Mouse (Mus musculus) forebrain, embryonic 14.5 days (tissue): ENCODE data around the gene Il34. TPM values are rescaled to one million over a fixed set of nuclear protein-coding genes. Genes with fewer than 3 reads are reported as not detected.

Experiments
- ATAC-seq: fragments of 200-750 bp; cut with Nextera tagmentation; 2 replicates; pipeline ENCODE4 v1.8.0; 2017; ENCODE audit warnings: mild to moderate bottlenecking, moderate library complexity
- DNase-seq: peaks from one replicate; pipeline ENCODE4 v3.0.0-alpha.2; 2015; ENCODE audit warnings: low spot score
- H3K27ac ChIP-seq: fragments of 300-500 bp; sonication (generic); 2 replicates; pipeline ENCODE4 v1.5.1; 2014; ENCODE audit warnings: low read depth, mild to moderate bottlenecking, control low read depth, low read length, moderate library complexity
- H3K27me3 ChIP-seq: fragments of 300-500 bp; sonication (generic); replicated peaks from 2 replicates; pipeline ENCODE4 v1.6.1; 2014; ENCODE audit warnings: low read length, control low read depth, mixed read lengths; ENCODE audit not compliant: control insufficient read depth, insufficient read depth
- H3K36me3 ChIP-seq: fragments of 300-500 bp; sonication (generic); 2 replicates; pipeline ENCODE4 v1.6.1; 2014; ENCODE audit warnings: low read length, control low read depth; ENCODE audit not compliant: control insufficient read depth, insufficient read depth
- H3K4me1 ChIP-seq: fragments of 300-500 bp; sonication (generic); 2 replicates; pipeline ENCODE4 v1.6.1; 2014; ENCODE audit warnings: antibody characterized with exemption, low read length, control low read depth; ENCODE audit not compliant: control insufficient read depth, insufficient read depth
- H3K4me2 ChIP-seq: fragments of 300-500 bp; sonication (generic); 2 replicates; pipeline ENCODE4 v1.6.1; 2014; ENCODE audit warnings: mild to moderate bottlenecking, control low read depth, low read length
- H3K4me3 ChIP-seq: fragments of 300-500 bp; sonication (generic); 2 replicates; pipeline ENCODE4 v1.5.1; 2014; ENCODE audit warnings: low read depth, low read length, control low read depth
- H3K9ac ChIP-seq: fragments of 300-500 bp; sonication (generic); 2 replicates; pipeline ENCODE4 v1.6.1; 2014; ENCODE audit warnings: mild to moderate bottlenecking, low read length, control low read depth, moderate library complexity
- H3K9me3 ChIP-seq: fragments of 300-500 bp; sonication (generic); replicated peaks from 2 replicates; pipeline ENCODE4 v1.6.1; 2016; ENCODE audit warnings: low read length, control low read depth, mixed read lengths; ENCODE audit not compliant: control insufficient read depth
- WGBS: fragments of 180-500 bp; shearing (Covaris S2); extraction: QIAGEN DNeasy Blood & Tissue Kit; methylation state at CpG from one replicate; pipeline ENCODE4 v1.1.7; 2014; 5-methylcytosine and 5-hydroxymethylcytosine counted together
- polyA plus RNA-seq: library from polyadenylated mRNA; unstranded; fragments of >200 nt; fragmentation: Nextera tagmentation; extraction: Ambion mirVana; gene quantifications from 2 replicates; pipeline ENCODE4 v1.2.1, GENCODE M21; 2014

Gene Il34
- polyA plus RNA-seq, result 2.2 and 4.2 TPM in 2 replicates

DNA sequence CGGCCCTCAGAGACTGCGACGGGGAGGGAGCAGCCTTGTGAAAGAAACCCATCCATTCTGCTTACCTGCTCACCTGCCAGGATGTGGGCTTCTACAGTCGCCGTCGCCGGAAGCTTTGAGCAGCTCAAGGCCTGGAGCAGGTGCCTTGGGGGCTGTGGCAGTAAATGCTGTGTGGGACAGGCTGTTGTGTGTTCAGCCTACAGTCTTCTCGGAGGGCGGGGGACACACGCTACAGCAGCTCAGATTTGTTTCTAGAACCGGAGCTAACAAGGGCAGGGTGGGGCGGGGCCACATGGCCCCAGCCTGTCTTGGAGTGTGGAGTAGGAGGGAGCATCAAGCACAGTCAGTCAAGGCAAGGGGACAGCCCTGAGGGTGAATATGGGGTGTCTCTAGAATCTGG lies at the start of gene Il34:
Gene Il34, minus strand, starts transcription at position 256 of the 400 bp plus-strand sequence.
- H3K9ac ChIP-seq, result no peak within 1 kb of the TSS
- H3K4me3 ChIP-seq, result no peak within 1 kb of the TSS
- H3K27ac ChIP-seq, result no peak within 1 kb of the TSS
- no peaks in the 10 kb centered on the region for H3K9me3 ChIP-seq
- DNase-seq (no peak), ATAC-seq (no peak)
- H3K27me3 ChIP-seq, result no peaks in the 10 kb centered on the region
- no peaks in the 10 kb centered on the region for H3K4me1 ChIP-seq
- H3K4me2 ChIP-seq, result no peak within 1 kb of the TSS
- 42% methylated on average over 12 of the region's 12 CpGs for WGBS
- peaks cover 26% of the 10 kb centered on the region for H3K36me3 ChIP-seq

DNA sequence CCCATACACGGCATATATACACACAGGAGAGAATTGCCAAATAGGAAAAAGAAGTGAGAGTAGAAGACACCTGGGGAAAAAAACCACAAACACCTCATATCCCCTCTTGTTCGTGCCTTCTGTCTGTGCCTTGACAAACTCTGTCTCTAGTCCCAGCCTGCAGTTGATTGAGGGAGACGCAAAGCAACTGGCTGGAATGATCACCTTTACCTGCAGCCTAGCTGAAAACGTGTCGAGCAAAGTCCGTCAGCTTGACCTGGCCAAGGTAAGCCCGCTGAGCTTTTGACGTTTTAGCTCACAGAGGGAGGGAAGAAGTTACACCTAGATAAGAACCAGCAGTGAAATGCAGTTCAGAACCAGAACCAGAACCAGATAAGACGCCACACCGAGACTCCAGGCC lies 45.5 kb upstream of the Il34 start:
- WGBS, result 95% methylated on average over 10 of the region's 10 CpGs
- H3K27me3 ChIP-seq, result no peaks in the 10 kb centered on the region
- ATAC-seq (no peak), DNase-seq (no peak)
- H3K27ac ChIP-seq, result no peak overlapping the region
- no peak overlapping the region for H3K4me2 ChIP-seq
- H3K9me3 ChIP-seq, result no peaks in the 10 kb centered on the region
- peaks cover 7% of the 10 kb centered on the region; the same call in 1 of the 2 replicates for H3K4me1 ChIP-seq
- peaks cover 63% of the 10 kb centered on the region for H3K36me3 ChIP-seq
- H3K9ac ChIP-seq, result no peak overlapping the region
- no peak overlapping the region for H3K4me3 ChIP-seq

DNA sequence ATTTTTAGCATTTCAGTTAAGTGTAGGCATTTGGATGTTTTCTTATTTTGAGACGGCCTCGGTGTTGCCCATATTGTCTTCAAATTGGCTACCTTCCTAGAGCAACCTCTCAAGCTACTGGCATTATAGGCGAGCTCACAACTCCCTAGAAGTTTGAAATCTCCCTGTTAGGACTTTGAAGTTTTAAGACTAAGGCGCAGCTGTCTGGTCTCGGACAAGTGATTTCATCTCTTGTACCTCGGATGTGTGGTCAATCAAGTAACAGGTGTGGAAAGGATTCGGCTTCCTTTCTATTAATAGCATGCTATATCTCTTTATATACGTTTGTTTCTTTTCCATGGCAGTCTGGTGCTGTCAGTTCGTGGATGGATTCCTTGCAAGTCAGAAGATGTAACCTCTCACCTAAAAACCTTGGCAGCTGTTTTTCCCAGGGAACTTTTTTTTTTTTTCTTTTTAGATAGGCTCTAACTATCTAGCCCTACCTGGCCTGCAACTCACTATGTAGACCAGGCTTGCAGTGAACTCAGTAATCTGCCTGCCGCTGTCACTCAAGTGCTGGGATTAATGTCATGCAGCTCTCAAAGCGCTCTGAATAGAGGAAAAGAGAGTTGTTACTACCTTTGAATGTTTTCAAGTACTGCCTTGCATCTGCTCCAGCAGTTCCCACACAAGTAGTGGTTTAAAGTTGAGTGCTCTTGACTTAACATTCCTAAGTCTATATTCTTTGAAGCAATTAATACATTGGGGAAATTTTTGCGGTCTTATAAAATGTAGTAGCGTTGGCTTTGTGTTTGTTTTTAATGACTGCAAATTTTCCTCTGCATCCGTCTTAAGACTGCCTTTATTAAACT lies 42.1 kb upstream of the Il34 start:
- no peak overlapping the region for H3K27ac ChIP-seq
- DNase-seq (no peak), ATAC-seq (no peak)
- no peaks in the 10 kb centered on the region for H3K27me3 ChIP-seq
- H3K4me2 ChIP-seq, result peak overlapping the region; percentile 72
- H3K4me1 ChIP-seq, result peaks cover 7% of the 10 kb centered on the region; the same call in 1 of the 2 replicates
- peaks cover 49% of the 10 kb centered on the region for H3K36me3 ChIP-seq
- H3K9ac ChIP-seq, result peak overlapping the region; percentile 84
- H3K9me3 ChIP-seq, result no peaks in the 10 kb centered on the region
- WGBS, result 61% methylated on average over 14 of the region's 14 CpGs
- H3K4me3 ChIP-seq, result peak overlapping the region; percentile 93

- H3K9ac ChIP-seq, result peak overlapping the region; percentile 84
- WGBS, result 1% methylated on average over 13 of the region's 13 CpGs
- H3K27me3 ChIP-seq, result no peaks in the 10 kb centered on the region
- peaks cover 7% of the 10 kb centered on the region; the same call in 1 of the 2 replicates for H3K4me1 ChIP-seq
- peak overlapping the region; percentile 93 for H3K4me3 ChIP-seq
- peak overlapping the region; percentile 72 for H3K4me2 ChIP-seq
- DNase-seq (no peak), ATAC-seq (no peak)
- no peaks in the 10 kb centered on the region for H3K9me3 ChIP-seq
- H3K27ac ChIP-seq, result peak overlapping the region; percentile 88; the same call in 1 of the 2 replicates
- peaks cover 49% of the 10 kb centered on the region for H3K36me3 ChIP-seq
These were observed 41.4 kb upstream of the Il34 start for GRCm38 (mm10) chr8:110847171-110847549.

DNA sequence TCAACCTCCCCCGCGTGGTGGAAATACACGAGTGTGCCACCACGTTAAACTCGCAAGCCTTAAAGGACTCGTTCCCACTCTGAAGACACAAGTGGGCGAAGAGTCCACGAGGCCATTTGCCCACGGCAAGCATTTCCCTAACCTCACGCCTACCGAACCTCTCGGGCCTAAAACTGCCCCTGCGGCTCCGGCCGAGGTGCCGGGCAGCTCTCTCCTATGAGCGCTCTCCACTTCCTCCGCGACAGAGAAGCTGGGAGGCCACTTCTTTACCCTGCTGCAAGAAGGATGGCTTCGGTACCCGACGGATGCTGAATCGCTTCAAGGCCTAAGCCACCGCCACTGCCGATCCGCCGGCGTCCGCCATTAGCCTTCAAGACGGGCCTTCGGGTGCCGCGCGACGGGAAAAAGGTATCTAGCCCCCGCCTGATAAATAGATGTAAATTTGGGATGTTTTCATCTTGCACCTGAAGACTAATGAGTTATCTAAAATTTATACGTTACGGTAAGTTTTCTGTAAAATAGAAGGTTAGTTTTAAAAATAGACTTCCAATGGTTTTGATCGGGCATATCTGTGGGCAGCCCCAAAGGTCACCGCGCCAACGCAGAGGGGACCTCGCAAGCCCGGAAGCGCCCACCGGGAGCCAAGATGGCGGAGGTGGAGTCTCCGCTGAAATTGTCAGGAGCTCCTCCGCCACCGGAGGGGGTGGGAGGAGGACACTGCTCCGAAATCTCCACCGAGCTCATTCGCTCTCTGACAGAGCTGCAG lies 40.9 kb upstream of the Il34 start, which contains the start of the genes Cog4 and Sf3b3:
Gene Cog4, plus strand, starts transcription at position 196 of the 766 bp plus-strand sequence.
Gene Sf3b3, minus strand, starts transcription at position 383 of the 766 bp plus-strand sequence.
- under 1% methylated on average over 53 of the region's 53 CpGs for WGBS
- no peaks in the 10 kb centered on the region for H3K9me3 ChIP-seq
- H3K9ac ChIP-seq, result peak within 1 kb of the TSS; percentile 95
- H3K36me3 ChIP-seq, result peaks cover 47% of the 10 kb centered on the region
- peaks cover 7% of the 10 kb centered on the region; the same call in 1 of the 2 replicates for H3K4me1 ChIP-seq
- no peaks in the 10 kb centered on the region for H3K27me3 ChIP-seq
- peak within 1 kb of the TSS; percentile 72 for H3K4me2 ChIP-seq
- H3K4me3 ChIP-seq, result peak within 1 kb of the TSS; percentile 93
- peak; percentile 91 for ATAC-seq
- H3K27ac ChIP-seq, result peak within 1 kb of the TSS; percentile 88
- DNase-seq, result peak; percentile 93

DNA sequence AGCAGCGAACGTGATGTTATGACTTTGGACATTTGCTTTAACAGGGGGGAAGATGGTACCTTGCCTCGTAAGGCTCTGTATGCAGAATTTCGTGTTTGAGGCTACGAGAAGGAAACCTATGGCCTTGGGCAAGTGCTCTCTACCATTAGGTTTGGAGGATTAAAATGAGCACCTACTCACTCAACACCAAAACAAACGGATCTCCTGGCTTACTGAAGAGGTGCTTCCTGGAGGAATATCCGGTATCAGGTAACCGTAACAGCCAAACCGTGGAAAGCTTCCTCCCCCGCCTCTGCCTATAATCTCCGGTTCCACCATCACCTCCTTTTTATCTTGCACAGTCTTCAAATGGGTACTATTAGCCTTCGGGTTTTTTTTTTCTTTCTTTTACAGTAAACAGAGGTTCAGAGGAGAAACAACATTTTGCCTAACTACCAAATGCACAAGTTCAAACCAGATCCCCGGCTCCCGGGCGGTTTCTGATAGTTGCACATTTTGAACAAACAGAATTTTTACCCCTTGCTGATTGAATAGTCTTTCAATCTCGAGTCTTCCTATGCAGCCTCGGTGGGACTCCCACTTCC lies 40.2 kb upstream of the Il34 start:
- Histone ChIP-seq H3K27me3 (no peaks in the 10 kb centered on the region), H3K36me3 (peaks cover 47% of the 10 kb centered on the region), H3K4me1 (peaks cover 7% of the 10 kb centered on the region; the same call in 1 of the 2 replicates), H3K4me3 (peak overlapping the region; percentile 93), H3K9ac (peak overlapping the region; percentile 95), H3K27ac (peak overlapping the region; percentile 88; the same call in 1 of the 2 replicates), H3K9me3 (no peaks in the 10 kb centered on the region), H3K4me2 (peak overlapping the region; percentile 72)
- WGBS, result 12% methylated on average over 17 of the region's 17 CpGs
- DNase-seq (no peak), ATAC-seq (no peak)

- no peaks in the 10 kb centered on the region for H3K9me3 ChIP-seq
- no peak overlapping the region for H3K27ac ChIP-seq
- H3K4me2 ChIP-seq, result peak overlapping the region; percentile 72; the same call in 1 of the 2 replicates
- H3K4me3 ChIP-seq, result no peak overlapping the region
- no peaks in the 10 kb centered on the region for H3K27me3 ChIP-seq
- WGBS, result 82% methylated on average over 3 of the region's 3 CpGs
- H3K9ac ChIP-seq, result no peak overlapping the region
- peaks cover 7% of the 10 kb centered on the region; the same call in 1 of the 2 replicates for H3K4me1 ChIP-seq
- H3K36me3 ChIP-seq, result peaks cover 47% of the 10 kb centered on the region
- ATAC-seq, result no peak
- no peak for DNase-seq
These were observed 39.2 kb upstream of the Il34 start for GRCm38 (mm10) chr8:110844941-110845340.

DNA sequence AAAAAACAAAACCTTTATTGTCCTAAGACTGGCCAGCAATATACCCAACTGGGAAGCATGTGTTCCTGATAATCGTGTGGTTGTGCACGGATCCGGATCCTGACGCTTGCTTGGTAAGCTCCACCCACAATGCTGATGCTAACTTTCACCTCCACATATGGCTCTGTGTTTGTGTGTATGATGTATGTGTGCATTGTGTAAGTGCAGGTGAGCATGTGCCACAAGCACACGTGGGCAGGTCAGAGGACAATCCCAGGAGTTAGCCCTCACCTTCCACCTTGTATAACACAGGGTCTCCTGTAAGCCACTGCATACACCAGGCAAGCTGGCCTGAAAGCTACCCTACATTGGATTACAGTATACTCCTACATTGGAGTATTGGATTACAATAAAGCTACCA lies 37.5 kb upstream of the Il34 start:
- no peak for DNase-seq
- 89% methylated on average over 5 of the region's 5 CpGs for WGBS
- Histone ChIP-seq H3K4me3 (no peak overlapping the region), H3K36me3 (peaks cover 62% of the 10 kb centered on the region), H3K27me3 (no peaks in the 10 kb centered on the region), H3K4me1 (peaks cover 7% of the 10 kb centered on the region; the same call in 1 of the 2 replicates), H3K27ac (no peak overlapping the region), H3K4me2 (no peak overlapping the region), H3K9me3 (no peaks in the 10 kb centered on the region), H3K9ac (no peak overlapping the region)
- ATAC-seq, result no peak
